Mouse (Mus musculus) stomach, embryonic 16.5 days (tissue): ENCODE data around the gene Serpind1. TPM values are rescaled to one million over a fixed set of nuclear protein-coding genes. Genes with fewer than 3 reads are reported as not detected.
A peak's percentile ranks its signal among the peaks of the same experiment; 100 is the strongest.

Experiments used
- ATAC-seq: fragments of 200-750 bp; cut with Nextera tagmentation; 2 replicates; pipeline ENCODE4 v1.8.0; 2017; ENCODE audit warnings: moderate number of reproducible peaks, moderate TSS enrichment; ENCODE audit not compliant: insufficient read depth, low FRiP score
- H3K27ac ChIP-seq: fragments of 300-500 bp; sonication (generic); 2 replicates; pipeline ENCODE4 v1.5.1; 2014; ENCODE audit warnings: low read length
- H3K27me3 ChIP-seq: fragments of 300-500 bp; sonication (generic); 2 replicates; pipeline ENCODE4 v1.6.1; 2014; ENCODE audit warnings: low read length, control low read depth, mixed read lengths; ENCODE audit not compliant: control insufficient read depth, insufficient read depth
- H3K36me3 ChIP-seq: fragments of 300-500 bp; sonication (generic); 2 replicates; pipeline ENCODE4 v1.6.1; 2014; ENCODE audit warnings: low read length; ENCODE audit not compliant: control insufficient read depth, insufficient read depth
- H3K4me1 ChIP-seq: fragments of 300-500 bp; sonication (generic); 2 replicates; pipeline ENCODE4 v1.6.1; 2014; ENCODE audit warnings: low read length, control low read depth, mixed read lengths; ENCODE audit not compliant: control insufficient read depth, insufficient read depth
- H3K4me2 ChIP-seq: fragments of 300-500 bp; sonication (generic); 2 replicates; pipeline ENCODE4 v1.6.1; 2014; ENCODE audit warnings: low read depth, low read length, mixed read lengths
- H3K4me3 ChIP-seq: fragments of 300-500 bp; sonication (generic); replicated peaks from 2 replicates; pipeline ENCODE4 v1.5.1; 2014; ENCODE audit warnings: mild to moderate bottlenecking, low read length
- H3K9ac ChIP-seq: fragments of 300-500 bp; sonication (generic); 2 replicates; pipeline ENCODE4 v1.6.1; 2014; ENCODE audit warnings: low read length
- H3K9me3 ChIP-seq: fragments of 300-500 bp; sonication (generic); replicated peaks from 2 replicates; pipeline ENCODE4 v1.6.1; 2016; ENCODE audit warnings: low read length, control low read depth; ENCODE audit not compliant: control insufficient read depth
- WGBS: fragments of 180-500 bp; shearing (Covaris S2); extraction: QIAGEN DNeasy Blood & Tissue Kit; methylation state at CpG from one replicate; pipeline ENCODE4 v1.1.7; 2014; 5-methylcytosine and 5-hydroxymethylcytosine counted together
- polyA plus RNA-seq: library from polyadenylated mRNA; unstranded; fragments of >200 nt; fragmentation: Nextera tagmentation; extraction: Ambion mirVana; gene quantifications from 2 replicates; pipeline ENCODE4 v1.2.1, GENCODE M21; 2015

The Serpind1 gene
- polyA plus RNA-seq, 1 experiment from 2014 or later = 10.7 TPM

GRCm38 (mm10) chr16:17312531-17312930 is 18.6 kb upstream of the Serpind1 start:
- Histone ChIP-seq H3K4me3 (no peak overlapping the region), H3K9me3 (no peaks in the 10 kb centered on the region), H3K4me2 (no peak overlapping the region), H3K27ac (no peak overlapping the region), H3K4me1 (no peaks in the 10 kb centered on the region), H3K36me3 (peaks cover 15% of the 10 kb centered on the region), H3K9ac (no peak overlapping the region), H3K27me3 (no peaks in the 10 kb centered on the region)
- ATAC-seq = no peak
- WGBS = 92% methylated on average over 5 of the region's 5 CpGs

DNA sequence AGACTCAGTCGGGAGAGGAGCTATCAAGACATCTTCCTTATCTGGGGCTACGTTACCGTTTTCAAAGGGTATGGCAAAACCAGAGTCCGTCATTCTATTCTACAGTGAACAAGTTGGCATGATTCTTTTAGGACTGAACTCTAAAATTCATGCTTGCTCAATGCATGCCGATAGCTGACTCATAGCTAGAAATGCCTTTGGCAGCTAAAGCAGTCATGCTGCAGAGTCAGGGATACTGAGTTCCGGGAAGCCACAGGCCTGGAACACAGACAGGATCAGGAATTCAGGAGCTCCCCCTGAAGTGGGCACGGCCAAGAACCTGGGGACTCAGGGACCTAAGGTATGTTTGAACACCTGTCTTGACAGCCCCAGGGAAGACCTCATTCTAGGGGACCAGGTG is 14.6 kb upstream of the Serpind1 start:
- Histone ChIP-seq H3K9me3 (no peaks in the 10 kb centered on the region), H3K27me3 (no peaks in the 10 kb centered on the region), H3K9ac (no peak overlapping the region), H3K4me1 (peaks cover 3% of the 10 kb centered on the region; the same call in 1 of the 2 replicates), H3K4me2 (no peak overlapping the region), H3K36me3 (peaks cover 11% of the 10 kb centered on the region), H3K27ac (no peak overlapping the region), H3K4me3 (no peak overlapping the region)
- no peak for ATAC-seq
- 90% methylated on average over 7 of the region's 7 CpGs for WGBS

DNA sequence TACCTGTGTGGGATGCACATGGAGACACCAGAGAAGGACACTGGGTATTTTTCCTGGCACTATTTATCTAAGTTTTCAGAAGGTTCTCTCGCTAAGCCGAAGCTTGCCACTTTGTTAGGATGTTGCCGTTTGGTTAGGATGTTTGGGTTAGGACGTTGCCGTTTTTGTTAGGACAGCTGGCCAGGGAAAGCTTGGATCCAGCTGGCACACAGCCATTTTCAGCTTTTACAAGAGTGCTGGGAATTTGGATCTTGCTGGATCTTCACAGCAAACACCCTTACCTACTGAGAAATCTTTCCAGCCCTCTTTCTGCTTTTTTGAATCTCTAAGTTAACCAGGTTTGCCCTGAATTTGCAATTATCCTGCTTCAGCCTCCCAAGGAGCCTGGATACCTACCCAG is 9.7 kb upstream of the Serpind1 start:
- Histone ChIP-seq H3K4me3 (no peak overlapping the region), H3K9me3 (no peaks in the 10 kb centered on the region), H3K36me3 (no peaks in the 10 kb centered on the region; the same call in 1 of the 2 replicates), H3K4me2 (no peak overlapping the region), H3K4me1 (peaks cover 4% of the 10 kb centered on the region; the same call in 1 of the 2 replicates), H3K27me3 (no peaks in the 10 kb centered on the region), H3K9ac (no peak overlapping the region), H3K27ac (no peak overlapping the region)
- ATAC-seq = no peak
- 48% methylated on average over 5 of the region's 5 CpGs for WGBS

DNA sequence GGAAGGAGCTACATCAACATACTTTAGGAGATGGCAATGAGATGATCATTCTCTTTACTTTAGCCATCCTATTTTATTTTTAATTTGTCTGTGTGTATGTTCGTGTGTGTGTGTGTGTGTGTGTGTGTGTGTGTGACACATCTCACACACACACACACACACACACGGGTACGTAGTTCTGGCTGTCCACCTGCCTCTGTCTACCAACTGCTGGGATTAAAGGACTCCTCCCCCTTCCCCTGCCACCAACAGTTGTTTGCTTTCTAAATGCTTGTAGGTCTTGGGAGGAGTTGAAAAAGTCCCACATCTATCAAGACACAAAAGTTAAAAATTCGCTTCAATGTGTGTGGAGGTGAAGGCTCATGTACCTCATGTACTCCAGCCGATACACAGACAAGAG is 6.4 kb upstream of the Serpind1 start:
- 91% methylated on average over 5 of the region's 5 CpGs for WGBS
- no peak overlapping the region for H3K4me3 ChIP-seq
- H3K27me3 ChIP-seq = no peaks in the 10 kb centered on the region
- no peak overlapping the region for H3K27ac ChIP-seq
- H3K4me1 ChIP-seq = peaks cover 4% of the 10 kb centered on the region; the same call in 1 of the 2 replicates
- no peaks in the 10 kb centered on the region for H3K9me3 ChIP-seq
- no peak for ATAC-seq
- H3K9ac ChIP-seq = no peak overlapping the region
- H3K4me2 ChIP-seq = no peak overlapping the region
- H3K36me3 ChIP-seq = no peaks in the 10 kb centered on the region; the same call in 1 of the 2 replicates

- no peak overlapping the region for H3K27ac ChIP-seq
- H3K4me1 ChIP-seq = peaks cover 4% of the 10 kb centered on the region; the same call in 1 of the 2 replicates
- H3K9me3 ChIP-seq = no peaks in the 10 kb centered on the region
- no peak overlapping the region for H3K4me3 ChIP-seq
- no peaks in the 10 kb centered on the region for H3K27me3 ChIP-seq
- H3K9ac ChIP-seq = no peak overlapping the region; the same call in 1 of the 2 replicates
- 84% methylated on average over 2 of the region's 2 CpGs for WGBS
- no peak overlapping the region for H3K4me2 ChIP-seq
- no peaks in the 10 kb centered on the region; the same call in 1 of the 2 replicates for H3K36me3 ChIP-seq
- no peak for ATAC-seq
Observed at GRCm38 (mm10) chr16:17326064-17326463, 5.1 kb upstream of the Serpind1 start.

GRCm38 (mm10) chr16:17329848-17330570 is 1.2 kb upstream of the Serpind1 start:
- no peak for ATAC-seq

DNA sequence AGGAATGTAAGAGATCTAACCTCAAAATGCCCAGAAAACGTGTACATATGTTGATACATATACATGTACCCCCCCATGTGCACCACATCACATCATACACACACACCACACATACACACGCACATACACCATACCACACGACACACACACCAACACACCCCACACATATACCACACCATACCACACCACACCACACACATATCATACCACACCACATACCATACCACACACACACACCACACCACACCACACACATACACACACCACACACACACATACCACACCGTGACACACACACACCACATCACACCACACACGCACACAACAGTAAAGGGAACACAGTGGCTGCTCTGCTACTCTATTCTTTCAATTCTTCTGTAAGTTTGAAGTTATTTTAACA is 684 bp downstream of the Serpind1 start:
- 88% methylated on average over 5 of the region's 5 CpGs for WGBS
- Histone ChIP-seq H3K9me3 (no peaks in the 10 kb centered on the region), H3K36me3 (no peaks in the 10 kb centered on the region), H3K27ac (no peak overlapping the region), H3K4me1 (no peaks in the 10 kb centered on the region), H3K4me2 (no peak overlapping the region), H3K9ac (no peak overlapping the region), H3K27me3 (no peaks in the 10 kb centered on the region), H3K4me3 (no peak overlapping the region)
- ATAC-seq = no peak

More at GRCm38 (mm10) chr16:17329848-17330570, 1.2 kb upstream of the Serpind1 start:
- Histone ChIP-seq H3K9ac (no peak overlapping the region), H3K9me3 (no peaks in the 10 kb centered on the region), H3K27ac (no peak overlapping the region), H3K27me3 (no peaks in the 10 kb centered on the region), H3K36me3 (no peaks in the 10 kb centered on the region; the same call in 1 of the 2 replicates), H3K4me1 (no peaks in the 10 kb centered on the region), H3K4me3 (no peak overlapping the region), H3K4me2 (no peak overlapping the region)
- WGBS = 83% methylated on average over 1 of the region's 1 CpGs

- H3K4me1 ChIP-seq = no peaks in the 10 kb centered on the region
- ATAC-seq = peak; percentile 56; the same call in 1 of the 2 replicates
- no peaks in the 10 kb centered on the region for H3K9me3 ChIP-seq
- no peak overlapping the region for H3K4me2 ChIP-seq
- no peaks in the 10 kb centered on the region for H3K27me3 ChIP-seq
- no peaks in the 10 kb centered on the region for H3K36me3 ChIP-seq
- H3K4me3 ChIP-seq = no peak overlapping the region
- H3K9ac ChIP-seq = no peak overlapping the region
- peak overlapping the region; percentile 40; the same call in 1 of the 2 replicates for H3K27ac ChIP-seq
Observed at GRCm38 (mm10) chr16:17334574-17334973, 3.4 kb downstream of the Serpind1 start.

- 79% methylated on average over 1 of the region's 1 CpGs for WGBS
- Histone ChIP-seq H3K36me3 (no peaks in the 10 kb centered on the region), H3K9me3 (no peaks in the 10 kb centered on the region), H3K9ac (no peak overlapping the region), H3K4me1 (no peaks in the 10 kb centered on the region), H3K4me3 (no peak overlapping the region), H3K27ac (no peak overlapping the region), H3K4me2 (no peak overlapping the region), H3K27me3 (no peaks in the 10 kb centered on the region)
- ATAC-seq = no peak
Observed at GRCm38 (mm10) chr16:17336089-17336488, 4.9 kb downstream of the Serpind1 start.
